Mouse (Mus musculus) midbrain, postnatal 0 days (tissue): ENCODE data around the gene Txnip. TPM values are rescaled to one million over a fixed set of nuclear protein-coding genes. Genes with fewer than 3 reads are reported as not detected.
A peak's percentile ranks its signal among the peaks of the same experiment; 100 is the strongest.

ENCODE experiments used
- ATAC-seq: fragments of 200-750 bp; cut with Nextera tagmentation; 2 replicates; pipeline ENCODE4 v1.8.0; 2017; ENCODE audit warnings: moderate number of reproducible peaks, mild to moderate bottlenecking, moderate TSS enrichment, moderate library complexity; ENCODE audit not compliant: low FRiP score
- DNase-seq: peaks from one replicate; pipeline ENCODE4 v3.0.0-alpha.2; 2015; ENCODE audit warnings: low spot score
- H3K27ac ChIP-seq: fragments of 300-500 bp; sonication (generic); 2 replicates; pipeline ENCODE4 v1.5.1; 2014; ENCODE audit warnings: low read depth, mild to moderate bottlenecking, low read length, mixed read lengths
- H3K27me3 ChIP-seq: fragments of 300-500 bp; sonication (generic); 2 replicates; pipeline ENCODE4 v1.6.1; 2014; ENCODE audit warnings: low read length, control low read depth, mixed read lengths; ENCODE audit not compliant: insufficient read depth
- H3K36me3 ChIP-seq: fragments of 300-500 bp; sonication (generic); 2 replicates; pipeline ENCODE4 v1.6.1; 2014; ENCODE audit warnings: low read length, control low read depth, mixed read lengths; ENCODE audit not compliant: insufficient read depth
- H3K4me1 ChIP-seq: fragments of 300-500 bp; sonication (generic); 2 replicates; pipeline ENCODE4 v1.6.1; 2014; ENCODE audit warnings: mild to moderate bottlenecking, control low read depth, antibody characterized with exemption, low read length, mixed read lengths; ENCODE audit not compliant: insufficient read depth
- H3K4me2 ChIP-seq: fragments of 300-500 bp; sonication (generic); 2 replicates; pipeline ENCODE4 v1.6.1; 2014; ENCODE audit warnings: low read depth, mild to moderate bottlenecking, low read length, mixed read lengths; ENCODE audit not compliant: poor library complexity, severe bottlenecking
- H3K4me3 ChIP-seq: fragments of 300-500 bp; sonication (generic); 2 replicates; pipeline ENCODE4 v1.5.1; 2014; ENCODE audit warnings: low read depth, mild to moderate bottlenecking, low read length, moderate library complexity
- H3K9ac ChIP-seq: fragments of 300-500 bp; sonication (generic); replicated peaks from 2 replicates; pipeline ENCODE4 v1.6.1; 2014; ENCODE audit warnings: mild to moderate bottlenecking, low read length, moderate library complexity, mixed read lengths; ENCODE audit not compliant: poor library complexity, severe bottlenecking
- H3K9me3 ChIP-seq: fragments of 300-500 bp; sonication (generic); 2 replicates; pipeline ENCODE4 v1.6.1; 2016; ENCODE audit warnings: low read length, control low read depth
- CTCF ChIP-seq: IDR thresholded peaks from 2 replicates; pipeline ENCODE4 v1.5.1; 2016; ENCODE audit warnings: antibody characterized with exemption, mild to moderate bottlenecking
- WGBS: fragments of 180-500 bp; shearing (Covaris S2); extraction: QIAGEN DNeasy Blood & Tissue Kit; methylation state at CpG from one replicate; pipeline ENCODE4 v1.1.7; 2014; 5-methylcytosine and 5-hydroxymethylcytosine counted together
- polyA plus RNA-seq: library from polyadenylated mRNA; unstranded; fragments of >200 nt; fragmentation: Nextera tagmentation; extraction: Ambion mirVana; gene quantifications from 2 replicates; pipeline ENCODE4 v1.2.1, GENCODE M21; 2015
- total RNA-seq: library from RNA; depleted of rRNA; stranded (reverse); fragments of >200 nt; gene quantifications from 2 replicates; pipeline ENCODE4 v1.2.3, GENCODE M21; 2014

Gene Txnip
- total and polyA plus RNA-seq, 2 experiments from 2014 or later: 116 to 145 TPM

DNA sequence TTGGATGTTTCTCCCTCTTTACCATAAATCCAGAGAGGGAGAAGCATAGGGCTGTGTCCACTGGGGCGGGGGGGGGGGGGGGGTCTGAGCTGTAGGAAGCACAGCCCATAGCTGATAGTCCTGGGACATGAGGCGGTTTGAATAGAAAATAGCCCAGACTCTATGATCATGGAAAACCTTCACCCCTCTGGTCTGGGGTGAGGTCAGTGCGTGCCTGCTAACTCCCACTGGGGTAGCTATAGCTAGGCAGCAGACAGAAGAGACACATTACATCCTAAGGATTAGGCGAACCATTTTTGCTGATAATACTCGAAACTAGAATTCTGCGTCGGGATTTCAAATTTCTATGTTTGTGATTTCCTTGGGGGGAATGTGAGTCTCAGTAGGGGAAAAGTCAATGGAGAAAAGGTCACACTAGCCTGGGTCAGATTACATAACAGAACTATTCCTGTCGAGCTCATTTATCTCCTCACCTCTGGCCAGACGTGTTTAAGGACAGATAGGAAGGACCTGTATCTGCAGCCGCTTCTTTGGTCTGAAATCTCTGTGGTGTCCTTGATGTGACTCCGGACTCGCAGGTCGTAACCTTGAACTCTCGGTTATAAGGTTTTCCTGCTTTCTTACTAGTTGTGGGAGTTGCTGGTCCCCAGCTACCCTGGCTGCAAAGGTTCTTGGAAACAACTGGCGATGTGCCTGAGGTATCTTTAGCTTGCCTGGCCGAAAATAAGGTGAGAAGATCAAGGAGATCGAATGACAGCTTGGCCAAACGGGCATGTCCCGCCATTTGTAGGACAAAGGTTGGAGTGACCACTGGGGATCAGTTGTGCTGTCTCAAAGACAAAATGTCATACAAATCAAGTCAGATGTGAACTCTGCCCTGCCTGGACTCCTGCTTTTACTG, 16.1 kb downstream of the Txnip start:
- Histone ChIP-seq H3K4me3 (no peak overlapping the region), H3K9ac (no peak overlapping the region), H3K4me1 (no peaks in the 10 kb centered on the region), H3K36me3 (no peaks in the 10 kb centered on the region), H3K27me3 (no peaks in the 10 kb centered on the region), H3K27ac (no peak overlapping the region), H3K9me3 (no peaks in the 10 kb centered on the region), H3K4me2 (no peak overlapping the region)
- WGBS: 84% methylated on average over 19 of the region's 19 CpGs
- TF ChIP-seq CTCF: no peak
- ATAC-seq (no peak), DNase-seq (no peak)

DNA sequence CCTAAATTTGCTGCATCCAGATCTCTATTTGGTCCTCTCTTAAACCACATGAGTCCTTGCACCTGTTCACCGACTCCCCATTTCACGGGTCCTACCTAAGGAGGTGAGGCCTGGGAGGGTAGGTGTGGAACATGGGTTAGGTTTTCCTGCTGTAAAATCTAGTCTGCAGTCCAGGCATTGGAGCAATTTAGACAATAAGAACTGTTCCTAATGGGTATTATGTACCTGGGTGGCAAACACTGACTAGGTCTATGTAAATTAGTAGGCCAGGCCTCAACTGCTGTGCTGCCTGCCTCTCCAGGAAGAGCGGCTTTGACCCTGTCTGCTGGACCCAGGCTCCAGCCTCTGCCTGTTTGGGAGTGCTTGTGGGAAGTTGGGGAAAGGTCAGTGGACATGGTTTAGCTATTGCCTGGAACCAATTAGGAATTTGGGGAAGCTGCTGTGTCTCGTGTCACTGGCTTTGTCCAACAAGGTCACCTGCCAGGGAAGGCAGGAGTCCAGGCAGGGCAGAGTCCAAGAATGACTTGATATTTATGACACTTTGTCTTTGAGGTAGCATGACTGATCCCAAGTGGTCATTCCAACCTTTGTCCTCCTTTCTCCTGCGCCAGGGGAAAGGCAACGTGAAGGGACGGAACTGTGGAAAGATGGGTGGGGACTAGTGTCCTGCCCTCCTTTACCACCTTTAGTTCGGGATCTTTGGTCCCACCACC, 17.7 kb downstream of the Txnip start:
- Histone ChIP-seq H3K27ac (no peak overlapping the region), H3K27me3 (no peaks in the 10 kb centered on the region), H3K9me3 (no peaks in the 10 kb centered on the region), H3K4me2 (no peak overlapping the region), H3K4me1 (0 out of 2 replicates have a peak, but pooled peaks cover 3% of the 10 kb centered on the region), H3K9ac (no peak overlapping the region), H3K4me3 (no peak overlapping the region), H3K36me3 (no peaks in the 10 kb centered on the region)
- ATAC-seq: no peak
- 89% methylated on average over 8 of the region's 8 CpGs for WGBS
- DNase-seq: no peak
- TF ChIP-seq CTCF: no peak

DNA sequence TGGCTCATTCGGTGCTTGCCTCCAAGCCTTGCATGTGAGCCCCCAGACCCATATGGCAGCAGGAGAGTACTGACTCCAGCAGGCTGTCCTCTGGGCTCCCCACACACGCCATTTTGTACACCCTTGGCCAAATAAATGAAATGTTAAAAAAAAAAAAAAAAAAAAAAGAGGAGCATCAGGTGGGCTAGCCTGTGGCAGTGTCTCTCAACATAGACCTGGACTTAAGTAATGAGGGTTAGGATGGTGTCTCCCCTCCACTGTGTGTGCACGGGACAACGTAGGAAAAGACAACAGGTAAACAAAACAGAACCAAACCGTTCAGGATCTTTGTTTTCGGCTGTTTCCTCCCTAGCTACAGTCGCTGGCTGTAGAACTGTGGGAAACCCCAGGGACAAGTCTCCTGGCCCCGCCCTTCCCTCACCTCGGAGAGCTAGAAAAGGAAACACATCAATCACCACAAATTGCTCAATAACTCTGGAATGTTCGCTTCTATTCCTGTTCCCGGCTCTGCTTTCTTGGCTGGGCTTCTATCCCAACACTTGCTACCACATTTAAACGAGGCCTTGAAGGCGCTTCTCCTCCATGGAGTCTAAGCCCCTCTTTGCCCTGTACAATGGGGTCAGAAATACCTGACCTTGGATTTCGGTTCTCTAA, 18.4 kb downstream of the Txnip start:
- WGBS: 65% methylated on average over 14 of the region's 14 CpGs
- Histone ChIP-seq H3K9ac (no peak overlapping the region), H3K4me1 (0 out of 2 replicates have a peak, but pooled peaks cover 3% of the 10 kb centered on the region), H3K9me3 (no peaks in the 10 kb centered on the region), H3K4me2 (peak overlapping the region; percentile 28; the same call in 1 of the 2 replicates), H3K27me3 (no peaks in the 10 kb centered on the region), H3K4me3 (no peak overlapping the region), H3K36me3 (no peaks in the 10 kb centered on the region), H3K27ac (peak overlapping the region; percentile 74)
- no peak for TF ChIP-seq CTCF
- no peak for ATAC-seq
- DNase-seq: no peak

GRCm38 (mm10) chr3:96576690-96577541, 19.2 kb downstream of the Txnip start, which contains the start of gene Gm16253:
Gm16253 (plus strand) TSS chr3:96576984.
- Histone ChIP-seq H3K27me3 (no peaks in the 10 kb centered on the region), H3K4me3 (no peak within 1 kb of the TSS), H3K27ac (peak within 1 kb of the TSS; percentile 74), H3K4me1 (0 out of 2 replicates have a peak, but pooled peaks cover 3% of the 10 kb centered on the region), H3K9me3 (no peaks in the 10 kb centered on the region), H3K4me2 (peak within 1 kb of the TSS; percentile 28), H3K36me3 (no peaks in the 10 kb centered on the region), H3K9ac (no peak within 1 kb of the TSS)
- peak; percentile 88 for ATAC-seq
- DNase-seq: peak; percentile 94
- TF ChIP-seq CTCF: peak; percentile 40; the same call in 1 of the 2 replicates
- WGBS: 30% methylated on average over 17 of the region's 17 CpGs

DNA sequence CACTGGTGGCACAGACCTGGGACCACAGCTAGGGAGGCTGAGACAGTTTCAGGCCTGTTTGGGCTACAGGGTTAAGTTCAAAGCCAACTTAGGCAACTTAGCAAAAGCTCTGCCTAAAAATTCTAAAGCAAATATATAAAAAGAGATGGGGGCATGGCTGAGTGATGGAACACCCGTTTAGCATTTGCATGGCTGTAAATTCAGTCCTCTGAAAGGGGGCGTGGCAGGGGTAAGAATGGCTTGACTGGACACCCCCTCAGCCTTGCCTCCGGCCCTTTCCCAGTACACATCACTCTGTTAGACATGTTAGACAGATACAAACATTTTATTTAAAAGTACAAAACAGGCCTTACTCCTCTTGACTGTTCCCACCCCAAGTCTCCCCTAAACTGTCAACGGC, 19.8 kb downstream of the Txnip start:
- 78% methylated on average over 4 of the region's 4 CpGs for WGBS
- H3K4me2 ChIP-seq: no peak overlapping the region
- no peaks in the 10 kb centered on the region for H3K9me3 ChIP-seq

More for the DNA sequence above, 19.8 kb downstream of the Txnip start:
- Histone ChIP-seq H3K27me3 (no peaks in the 10 kb centered on the region), H3K27ac (peak overlapping the region; percentile 74), H3K36me3 (no peaks in the 10 kb centered on the region), H3K9ac (no peak overlapping the region), H3K4me3 (no peak overlapping the region), H3K4me1 (0 out of 2 replicates have a peak, but pooled peaks cover 3% of the 10 kb centered on the region)
- DNase-seq: no peak
- TF ChIP-seq CTCF: no peak
- ATAC-seq: no peak
